Mouse (Mus musculus): ENCODE data around the gene Tgfbrap1. TPM values are rescaled to one million over a fixed set of nuclear protein-coding genes. Genes with fewer than 3 reads are reported as not detected.

The Tgfbrap1 gene
- 28.1 to 32.3 TPM (median 28.9 TPM) in 4 replicates for total RNA-seq (2023)

DNA sequence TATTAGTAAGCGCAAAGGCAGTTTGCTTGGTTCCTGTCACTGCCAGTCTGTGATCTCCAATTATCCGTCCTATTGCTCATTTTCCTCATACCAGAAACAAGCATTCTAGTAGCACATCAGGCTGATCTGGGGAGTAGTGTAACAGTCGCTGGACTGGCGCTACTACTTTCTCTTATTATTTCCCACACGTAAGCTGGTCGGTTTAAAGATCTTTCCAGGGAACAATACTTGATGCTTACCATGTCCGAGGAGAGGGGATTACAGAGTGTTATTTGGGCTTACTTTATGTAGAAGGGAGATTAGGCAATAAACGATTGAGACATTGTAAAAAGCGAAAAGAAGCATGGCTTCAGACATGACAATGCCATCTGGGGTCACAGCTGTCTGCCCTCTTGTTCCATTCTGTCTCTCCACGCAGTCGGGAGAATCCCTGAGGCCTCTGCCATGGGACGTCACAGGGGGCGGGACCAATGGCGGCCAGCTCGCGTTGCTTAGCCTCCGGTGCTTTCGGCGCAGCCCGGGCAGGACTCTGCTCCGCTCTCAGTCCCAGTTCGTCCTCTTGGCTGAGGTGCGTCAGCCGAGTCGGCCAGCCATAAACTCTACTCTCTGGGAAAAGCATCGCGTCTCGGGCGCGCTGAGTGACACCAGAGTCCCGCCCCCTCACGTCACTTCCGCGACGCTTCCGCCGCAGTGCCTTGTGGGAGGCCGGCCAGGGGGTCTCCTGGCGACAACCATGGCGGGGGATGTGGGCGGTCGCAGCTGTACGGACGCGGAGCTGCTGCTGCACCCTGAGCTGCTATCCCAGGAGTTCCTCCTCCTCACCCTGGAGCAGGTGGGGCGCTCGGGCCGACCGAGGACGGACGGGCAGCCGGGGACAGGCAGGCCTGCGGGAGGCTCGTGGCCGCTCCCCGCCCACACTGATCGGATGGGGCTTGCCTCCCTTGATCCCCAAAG is at the start of gene Tgfbrap1, which contains the start of gene AI597479:
TSS of gene Tgfbrap1 (minus strand) at position 607 of the 954 bp plus-strand sequence.
TSS of gene AI597479 (plus strand) at position 680 of the 954 bp plus-strand sequence.

Other genes with a start within 250 kb of the Tgfbrap1 start
- 39.2 to 43.2 TPM (median 42.5 TPM) in 4 replicates for gene Mrps9, start 247.4 kb downstream of the Tgfbrap1 start, total RNA-seq (2023)
- gene Gpr45, start 145.8 kb downstream of the Tgfbrap1 start, total RNA-seq (2023), result not detected in 4 replicates
- 6.1 to 7.8 TPM (median 7.3 TPM) in 4 replicates for gene AI597479, start 73 bp upstream of the Tgfbrap1 start, total RNA-seq (2023)
- gene Fhl2, start 98.3 kb upstream of the Tgfbrap1 start, total RNA-seq (2023), result 0.47 to 1.0 TPM (median 0.48 TPM) in 4 replicates